Mouse (Mus musculus): ENCODE results near the gene Ggct.

- TF ChIP-seq CTCF (IDR thresholded peaks at IDR 0.05; ENCODE audit: borderline replicate concordance, insufficient read depth, low read depth, low read length): no peak
- no peak for TF ChIP-seq POLR2A (IDR thresholded peaks at IDR 0.05; ENCODE audit: borderline replicate concordance, insufficient read depth, low read length)
These were observed 36.8 kb downstream of the Ggct start for GRCm38 (mm10) chr6:54955949-54956348.
